Mouse (Mus musculus) MEL (cell line): ENCODE measurements at regions not wholly inside any gene's neighbourhood (a gene's known extent, or its start where the extent isn't known, plus 50 kb on each side); places are given as distances from the start of the nearest gene placed in this dataset.

ENCODE experiments used
- DNase-seq: peaks from one replicate; pipeline ENCODE4 v3.0.0; 2011; ENCODE audit warnings: low read depth, low spot score
- H3K27ac ChIP-seq: 2 replicates; pipeline ENCODE4 v1.5.1; 2012; ENCODE audit warnings: low read depth, mild to moderate bottlenecking, control low read depth, low read length, moderate library complexity; ENCODE audit not compliant: control insufficient read depth
- H3K27me3 ChIP-seq, 2 experiments: fragments of 150-350 bp in 1 of 2; sonication (generic) in 1 of 2; 2 replicates each; pipeline ENCODE4 v1.6.1; 2012; ENCODE audit warnings: low read length in 2 of 2, mild to moderate bottlenecking in 2 of 2, improper control_type of control experiment in 1 of 2, moderate library complexity in 1 of 2; ENCODE audit not compliant: insufficient read depth in 2 of 2, control insufficient read depth in 1 of 2
- H3K36me3 ChIP-seq, 2 experiments: 2 replicates each; pipeline ENCODE4 v1.6.1; 2012 to 2014; ENCODE audit warnings: low read length in 2 of 2, improper control_type of control experiment in 1 of 2, inconsistent platforms in 1 of 2, mild to moderate bottlenecking in 1 of 2; ENCODE audit not compliant: insufficient read depth in 2 of 2, control insufficient read depth in 1 of 2
- H3K4me1 ChIP-seq, 2 experiments: fragments of 150-350 bp in 1 of 2; sonication (generic) in 1 of 2; 2 replicates each; pipeline ENCODE4 v1.6.1; 2012; ENCODE audit warnings: low read length in 2 of 2, improper control_type of control experiment in 1 of 2, mild to moderate bottlenecking in 1 of 2; ENCODE audit not compliant: insufficient read depth in 2 of 2, control insufficient read depth in 1 of 2
- H3K4me3 ChIP-seq, 2 experiments: fragments of 150-350 bp in 1 of 2; sonication (generic) in 1 of 2; 2 replicates each; pipeline ENCODE4 v1.5.1; 2012; ENCODE audit warnings: low read depth in 2 of 2, low read length in 2 of 2, mild to moderate bottlenecking in 2 of 2, moderate library complexity in 2 of 2, control low read depth in 1 of 2, improper control_type of control experiment in 1 of 2; ENCODE audit not compliant: control insufficient read depth in 1 of 2, insufficient read depth in 1 of 2
- H3K79me2 ChIP-seq: 2 replicates; pipeline ENCODE4 v1.6.1; 2012; ENCODE audit warnings: mild to moderate bottlenecking, low read length, moderate library complexity; ENCODE audit not compliant: control insufficient read depth, poor library complexity, insufficient read depth
- H3K9ac ChIP-seq: 2 replicates; pipeline ENCODE4 v1.6.1; 2012; ENCODE audit warnings: low read depth, mild to moderate bottlenecking, control low read depth, low read length, moderate library complexity; ENCODE audit not compliant: control insufficient read depth, poor library complexity, severe bottlenecking
- H3K9me3 ChIP-seq: fragments of 150-350 bp; sonication (generic); replicated peaks from 2 replicates; pipeline ENCODE4 v1.6.1; 2012; ENCODE audit warnings: mild to moderate bottlenecking, low read length, improper control_type of control experiment, moderate library complexity; ENCODE audit not compliant: insufficient read depth
- BHLHE40 ChIP-seq: IDR thresholded peaks from 2 replicates; pipeline ENCODE4 v1.6.1; 2012; ENCODE audit warnings: low read depth, mild to moderate bottlenecking, inconsistent platforms, low read length, improper control_type of control experiment, borderline replicate concordance
- CHD1 ChIP-seq: IDR thresholded peaks from 2 replicates; pipeline ENCODE4 v1.6.1; 2012; ENCODE audit warnings: low read depth, mild to moderate bottlenecking, inconsistent platforms, low read length, improper control_type of control experiment
- CTCF ChIP-seq, 3 experiments: IDR thresholded peaks in 2 of 3; conservative IDR thresholded peaks in 1 of 3; 2 replicates each; pipeline ENCODE4 v1.5.1; 2011 to 2012; ENCODE audit warnings: low read length in 3 of 3, low read depth in 2 of 3, mild to moderate bottlenecking in 2 of 3, improper control_type of control experiment in 1 of 3, inconsistent platforms in 1 of 3, mixed read lengths in 1 of 3, moderate library complexity in 1 of 3; ENCODE audit not compliant: control insufficient read depth in 1 of 3, insufficient read depth in 1 of 3, poor library complexity in 1 of 3, severe bottlenecking in 1 of 3
- ETS1 ChIP-seq: IDR thresholded peaks from 2 replicates; pipeline ENCODE4 v1.6.1; 2012; ENCODE audit warnings: low read depth, mild to moderate bottlenecking, inconsistent platforms, low read length, improper control_type of control experiment, moderate library complexity
- GATA1 ChIP-seq: IDR thresholded peaks from 2 replicates; pipeline ENCODE4 v1.6.1; 2011; ENCODE audit warnings: low read depth, low read length, improper control_type of control experiment
- JUND ChIP-seq: IDR thresholded peaks from 2 replicates; pipeline ENCODE4 v1.6.1; 2011; ENCODE audit warnings: low read depth, mild to moderate bottlenecking, improper control_type of control experiment, low read length
- MAX ChIP-seq: IDR thresholded peaks from 2 replicates; pipeline ENCODE4 v1.6.1; 2011; ENCODE audit warnings: low read length, improper control_type of control experiment
- MYB ChIP-seq: IDR thresholded peaks from 2 replicates; pipeline ENCODE4 v1.6.1; 2011; ENCODE audit warnings: mild to moderate bottlenecking, low read depth, low read length, improper control_type of control experiment
- MYC ChIP-seq: IDR thresholded peaks from 2 replicates; pipeline ENCODE4 v1.6.1; 2011; ENCODE audit warnings: low read depth, mild to moderate bottlenecking, low read length, improper control_type of control experiment, moderate library complexity
- NELFE ChIP-seq: IDR thresholded peaks from 2 replicates; pipeline ENCODE4 v1.6.1; 2011; ENCODE audit warnings: low read depth, low read length, improper control_type of control experiment
- NRF1 ChIP-seq: IDR thresholded peaks from 2 replicates; pipeline ENCODE4 v1.6.1; 2014; ENCODE audit warnings: low read depth, mild to moderate bottlenecking, inconsistent platforms, low read length, improper control_type of control experiment, moderate library complexity; ENCODE audit not compliant: poor library complexity, insufficient read depth, severe bottlenecking
- POLR2AphosphoS2 ChIP-seq: IDR thresholded peaks from 2 replicates; pipeline ENCODE4 v1.6.1; 2011; ENCODE audit warnings: low read length, improper control_type of control experiment
- RAD21 ChIP-seq: IDR thresholded peaks from 2 replicates; pipeline ENCODE4 v1.6.1; 2011; ENCODE audit warnings: mild to moderate bottlenecking, low read depth, low read length, improper control_type of control experiment
- RCOR1 ChIP-seq: IDR thresholded peaks from 2 replicates; pipeline ENCODE4 v1.6.1; 2012; ENCODE audit warnings: low read depth, mild to moderate bottlenecking, inconsistent platforms, low read length, improper control_type of control experiment
- SIN3A ChIP-seq: IDR thresholded peaks from 2 replicates; pipeline ENCODE4 v1.6.1; 2012; ENCODE audit warnings: low read length, improper control_type of control experiment, inconsistent platforms
- USF2 ChIP-seq, 2 experiments: IDR thresholded peaks; 2 replicates each; pipeline ENCODE4 v1.6.1; 2011 to 2012; ENCODE audit warnings: improper control_type of control experiment in 2 of 2, low read length in 2 of 2, borderline replicate concordance in 1 of 2, inconsistent platforms in 1 of 2, low read depth in 1 of 2, mild to moderate bottlenecking in 1 of 2; ENCODE audit not compliant: insufficient read depth in 1 of 2
- ZKSCAN1 ChIP-seq: IDR thresholded peaks from 2 replicates; pipeline ENCODE4 v1.6.1; 2012; ENCODE audit warnings: low read depth, mild to moderate bottlenecking, inconsistent platforms, low read length, improper control_type of control experiment, moderate library complexity
- ZMIZ1 ChIP-seq: IDR thresholded peaks from 2 replicates; pipeline ENCODE4 v1.6.1; 2012; ENCODE audit warnings: low read depth, mild to moderate bottlenecking, inconsistent platforms, low read length, improper control_type of control experiment, moderate library complexity
- ZNF384 ChIP-seq: IDR thresholded peaks from 2 replicates; pipeline ENCODE4 v1.6.1; 2012; ENCODE audit warnings: low read depth, mild to moderate bottlenecking, inconsistent platforms, low read length, improper control_type of control experiment

DNA sequence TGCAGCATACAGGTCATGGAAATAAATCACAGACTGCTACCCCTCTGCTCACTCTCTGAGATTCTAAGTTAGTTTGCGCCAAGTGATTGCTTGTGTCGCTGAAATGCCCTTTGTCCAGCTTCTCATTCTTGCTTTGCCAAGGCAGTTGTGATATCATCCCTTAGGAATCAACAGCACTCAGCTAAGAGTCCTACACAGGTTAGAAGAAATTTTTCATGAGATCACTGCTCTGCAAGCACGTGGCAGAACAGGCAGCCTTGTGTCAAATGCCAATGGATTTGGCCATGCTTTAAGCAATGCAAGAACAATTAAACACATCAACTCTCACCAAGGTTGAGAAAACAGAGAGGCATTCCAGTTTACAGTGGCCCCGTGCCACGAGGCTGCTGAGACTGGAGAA, 1829.0 kb upstream of the 5930422O12Rik start:
- no peaks in the 10 kb centered on the region for H3K9me3 ChIP-seq
- H3K27me3 ChIP-seq = no peaks in the 10 kb centered on the region
- TF ChIP-seq BHLHE40 = no peak
- TF ChIP-seq RAD21 = no peak
- no peak for TF ChIP-seq ZNF384
- TF ChIP-seq CHD1 = no peak
- no peak for TF ChIP-seq ZKSCAN1
- no peak for TF ChIP-seq POLR2AphosphoS2
- no peak for TF ChIP-seq NELFE
- TF ChIP-seq ZMIZ1 = no peak
- TF ChIP-seq ETS1 = no peak
- TF ChIP-seq NRF1 = no peak
- no peak for TF ChIP-seq CTCF (IDR thresholded peaks at IDR 0.05 in 2 of 3, conservative IDR thresholded peaks at IDR 0.05 in 1 of 3; ENCODE audit: control insufficient read depth in 1 of 3, insufficient read depth in 1 of 3, low read depth in 2 of 3, low read length in 3 of 3, poor library complexity in 1 of 3, severe bottlenecking in 1 of 3)
- no peaks in the 10 kb centered on the region for H3K36me3 ChIP-seq
- H3K4me1 ChIP-seq = no peaks in the 10 kb centered on the region
- H3K27ac ChIP-seq = no peak overlapping the region
- no peaks in the 10 kb centered on the region for H3K79me2 ChIP-seq
- no peak for DNase-seq
- H3K9ac ChIP-seq = no peak overlapping the region
- H3K4me3 ChIP-seq = no peak overlapping the region

- no peak overlapping the region for H3K27ac ChIP-seq
- H3K36me3 ChIP-seq = no peaks in the 10 kb centered on the region
- no peak overlapping the region for H3K9ac ChIP-seq
- H3K9me3 ChIP-seq = no peaks in the 10 kb centered on the region
- no peak for TF ChIP-seq MYC
- TF ChIP-seq NELFE = no peak
- TF ChIP-seq MAX = no peak
- no peak for TF ChIP-seq RCOR1
- no peak for TF ChIP-seq USF2 (IDR thresholded peaks at IDR 0.05; ENCODE audit: borderline replicate concordance in 1 of 2, insufficient read depth in 1 of 2, low read depth in 1 of 2, low read length in 2 of 2)
- TF ChIP-seq CHD1 = no peak
- TF ChIP-seq MYB = no peak
- TF ChIP-seq JUND = no peak
- TF ChIP-seq GATA1 = no peak
- TF ChIP-seq SIN3A = no peak
- no peak overlapping the region for H3K4me3 ChIP-seq
- DNase-seq = no peak
- no peaks in the 10 kb centered on the region for H3K4me1 ChIP-seq
- H3K79me2 ChIP-seq = no peaks in the 10 kb centered on the region
- H3K27me3 ChIP-seq = no peaks in the 10 kb centered on the region
These were observed 1827.5 kb upstream of the 5930422O12Rik start for GRCm38 (mm10) chr8:31600979-31601378.
